Mouse (Mus musculus): ENCODE measurements around the gene Ccl8.

Ccl8 gene

GRCm38 (mm10) chr11:82114885-82115284 lies at the start of gene Ccl8:
Gene Ccl8 (plus strand): TSS chr11:82115185.
- no peak for DNase-seq (ENCODE audit: low spot score)

GRCm38 (mm10) chr11:82066953-82067571 lies 47.9 kb upstream of the Ccl8 start:
- no peak for DNase-seq (ENCODE audit: low spot score)

- no peak for DNase-seq (ENCODE audit: low spot score)
These were observed 43.9 kb upstream of the Ccl8 start for GRCm38 (mm10) chr11:82071076-82071475.

- DNase-seq (ENCODE audit: low spot score): no peak
These were observed 42.6 kb upstream of the Ccl8 start for GRCm38 (mm10) chr11:82072374-82072773.

- no peak for DNase-seq (ENCODE audit: low spot score)
These were observed 42.0 kb upstream of the Ccl8 start for GRCm38 (mm10) chr11:82072984-82073383.

GRCm38 (mm10) chr11:82073686-82074085 lies 41.3 kb upstream of the Ccl8 start:
- no peak for DNase-seq (ENCODE audit: low spot score)

- no peak for DNase-seq (ENCODE audit: low spot score)
These were observed 38.0 kb upstream of the Ccl8 start for GRCm38 (mm10) chr11:82077031-82077430.

GRCm38 (mm10) chr11:82078136-82078730 lies 36.8 kb upstream of the Ccl8 start:
- no peak for DNase-seq (ENCODE audit: low spot score)

- no peak for DNase-seq (ENCODE audit: low spot score)
These were observed 34.1 kb upstream of the Ccl8 start for GRCm38 (mm10) chr11:82080865-82081264.

- no peak for DNase-seq (ENCODE audit: low spot score)
These were observed 30.6 kb upstream of the Ccl8 start for GRCm38 (mm10) chr11:82084360-82084759.

GRCm38 (mm10) chr11:82099511-82100323 lies 15.3 kb upstream of the Ccl8 start:
- DNase-seq (ENCODE audit: low spot score): no peak

GRCm38 (mm10) chr11:82101087-82101486 lies 13.9 kb upstream of the Ccl8 start:
- no peak for DNase-seq (ENCODE audit: low spot score)

GRCm38 (mm10) chr11:82101529-82101928 lies 13.5 kb upstream of the Ccl8 start, which contains the start of gene Ccl12:
Gene Ccl12 (plus strand): TSS chr11:82101845.
- no peak for DNase-seq (ENCODE audit: low spot score)

GRCm38 (mm10) chr11:82109611-82110010 lies 5.4 kb upstream of the Ccl8 start:
- no peak for DNase-seq (ENCODE audit: low spot score)

GRCm38 (mm10) chr11:82110372-82111248 lies 4.4 kb upstream of the Ccl8 start:
- no peak for DNase-seq (ENCODE audit: low spot score)

GRCm38 (mm10) chr11:82116041-82116440 lies 1.1 kb downstream of the Ccl8 start:
- no peak for DNase-seq (ENCODE audit: low spot score)

GRCm38 (mm10) chr11:82132977-82133376 lies 18.0 kb downstream of the Ccl8 start:
- DNase-seq (ENCODE audit: low spot score): no peak

GRCm38 (mm10) chr11:82136196-82136595 lies 21.2 kb downstream of the Ccl8 start:
- no peak for DNase-seq (ENCODE audit: low spot score)

- DNase-seq (ENCODE audit: low spot score): no peak
These were observed 24.6 kb downstream of the Ccl8 start for GRCm38 (mm10) chr11:82139492-82140094.

GRCm38 (mm10) chr11:82159126-82159525 lies 44.1 kb downstream of the Ccl8 start:
- no peak for DNase-seq (ENCODE audit: low spot score)

GRCm38 (mm10) chr11:82163285-82163684 lies 48.3 kb downstream of the Ccl8 start:
- no peak for DNase-seq (ENCODE audit: low spot score)
